In genomic region chr3:52879700-52880099, GRCm38 (mm10) we compare ENCODE assay signal across 15 mouse cellular contexts.
DNase-seq lines count a peak whose midpoint lies in the region; ATAC-seq and TF ChIP-seq lines count a peak whose summit lies in the region.
"Had no signal": no experiment of that assay in that cellular context is flagged by ENCODE, and none has a peak within 500 bp of the region (broad histone marks: within the 10 kb centered on the region; RNA-seq: fewer than 3 reads in every experiment).

No protein-coding gene starts in this region.

- 54% methylated on average over 10 of the region's 10 CpGs for WGBS in forebrain, postnatal 0 days
- WGBS in forebrain, embryonic 15.5 days = 79% methylated on average over 10 of the region's 10 CpGs
- 54% methylated on average over 10 of the region's 10 CpGs for WGBS in thymus, adult 2 months

- no peak for TF ChIP-seq CTCF in forebrain, postnatal 0 days (IDR thresholded peaks at IDR 0.05; ENCODE audit: low read depth)
- no peak for TF ChIP-seq CTCF in cortical plate, adult 2 months (IDR thresholded peaks at IDR 0.05; ENCODE audit: extremely low read depth, insufficient read depth, low read length)
- TF ChIP-seq CTCF in thymus, adult 2 months (IDR thresholded peaks at IDR 0.05; ENCODE audit: borderline replicate concordance, control insufficient read depth, extremely low read depth, insufficient read depth, low read length, poor library complexity) = no peak

- no peaks in the 10 kb centered on the region for H3K4me1 ChIP-seq in forebrain, postnatal 0 days (ENCODE audit: insufficient read depth)
- H3K4me1 ChIP-seq in forebrain, embryonic 15.5 days = no peaks in the 10 kb centered on the region
- no peaks in the 10 kb centered on the region for H3K4me1 ChIP-seq in cortical plate, adult 2 months (ENCODE audit: control insufficient read depth, insufficient read depth, low read length)
- H3K4me1 ChIP-seq in thymus, adult 2 months (replicated peaks; ENCODE audit: control insufficient read depth, insufficient read depth, low read length) = peaks cover 26% of the 10 kb centered on the region
- H3K4me1 ChIP-seq: liver, embryonic 13.5 days; midbrain, embryonic 15.5 days had no signal

- H3K27me3 ChIP-seq in forebrain, postnatal 0 days (ENCODE audit: insufficient read depth, low read length) = no peaks in the 10 kb centered on the region
- no peaks in the 10 kb centered on the region for H3K27me3 ChIP-seq in forebrain, embryonic 15.5 days
- no peaks in the 10 kb centered on the region for H3K27me3 ChIP-seq in thymus, adult 2 months (ENCODE audit: control insufficient read depth, insufficient read depth, low read length)
- H3K27me3 ChIP-seq: CH12.LX; liver, embryonic 13.5 days; midbrain, embryonic 15.5 days had no signal

- no peak overlapping the region for H3K9ac ChIP-seq in forebrain, postnatal 0 days
- no peak overlapping the region for H3K9ac ChIP-seq in forebrain, embryonic 15.5 days (replicated peaks)
- H3K9ac ChIP-seq: liver, embryonic 13.5 days; midbrain, embryonic 15.5 days had no signal

- H3K4me2 ChIP-seq in forebrain, postnatal 0 days (ENCODE audit: low read depth) = peak overlapping the region; percentile 15; the same call in 1 of the 2 replicates
- H3K4me2 ChIP-seq in forebrain, embryonic 15.5 days (replicated peaks) = no peak overlapping the region
- H3K4me2 ChIP-seq: liver, embryonic 13.5 days; midbrain, embryonic 15.5 days had no signal

- H3K9me3 ChIP-seq in forebrain, postnatal 0 days (ENCODE audit: low read length) = no peaks in the 10 kb centered on the region
- no peaks in the 10 kb centered on the region for H3K9me3 ChIP-seq in forebrain, embryonic 15.5 days
- H3K9me3 ChIP-seq: liver, embryonic 13.5 days; midbrain, embryonic 15.5 days had no signal

- TF ChIP-seq POLR2A in cortical plate, adult 2 months (IDR thresholded peaks at IDR 0.05; ENCODE audit: extremely low read depth, insufficient read depth, low read length) = no peak
- TF ChIP-seq POLR2A in thymus, adult 2 months (IDR thresholded peaks at IDR 0.05; ENCODE audit: control insufficient read depth, extremely low read depth, insufficient read depth, low read length, poor library complexity) = no peak

- H3K36me3 ChIP-seq in forebrain, postnatal 0 days (ENCODE audit: insufficient read depth) = no peaks in the 10 kb centered on the region
- H3K36me3 ChIP-seq in forebrain, embryonic 15.5 days = no peaks in the 10 kb centered on the region
- no peaks in the 10 kb centered on the region for H3K36me3 ChIP-seq in thymus, adult 2 months (ENCODE audit: control insufficient read depth, insufficient read depth, low read length)
- H3K36me3 ChIP-seq: liver, embryonic 13.5 days; midbrain, embryonic 15.5 days had no signal

- no peak overlapping the region for H3K27ac ChIP-seq in forebrain, postnatal 0 days (ENCODE audit: low read depth, low read length)
- no peak overlapping the region for H3K27ac ChIP-seq in forebrain, embryonic 15.5 days (replicated peaks)
- no peak overlapping the region for H3K27ac ChIP-seq in cortical plate, adult 2 months (ENCODE audit: insufficient read depth, low read length)
- no peak overlapping the region for H3K27ac ChIP-seq in thymus, adult 2 months (ENCODE audit: control insufficient read depth, insufficient read depth, low read length)
- H3K27ac ChIP-seq: liver, embryonic 13.5 days; midbrain, embryonic 15.5 days had no signal

- peak; percentile 27; the same call in 1 of the 2 replicates for ATAC-seq in forebrain, postnatal 0 days
- no peak for ATAC-seq in forebrain, embryonic 15.5 days (replicated peaks)
- ATAC-seq: midbrain, embryonic 15.5 days had no signal

- peak; percentile 58 for DNase-seq in forebrain, postnatal 0 days
- peak; percentile 5 to 33 for DNase-seq in layer of hippocampus, adult 18-20 months (ENCODE audit: low spot score in 2 of 2)
- no peak for DNase-seq in layer of hippocampus, postnatal 25 days (ENCODE audit: extremely low spot score in 1 of 2, low spot score in 1 of 2)
- DNase-seq in layer of hippocampus, postnatal 36 days = peak; percentile 8 to 14
- no peak for DNase-seq in thymus, adult 2 months
- DNase-seq: adrenal gland, postnatal 10 days; embryo, embryonic 11 days; kidney, adult 8-10 months; kidney, postnatal 36 days; liver, embryonic 13.5 days; right cerebral cortex, postnatal 25 days had no signal

- H3K4me3 ChIP-seq in forebrain, postnatal 0 days (ENCODE audit: low read depth, low read length) = no peak overlapping the region
- no peak overlapping the region for H3K4me3 ChIP-seq in forebrain, embryonic 15.5 days
- H3K4me3 ChIP-seq in cortical plate, adult 2 months (ENCODE audit: insufficient read depth, low read length) = peak overlapping the region; percentile 7; the same call in 1 of the 2 replicates
- H3K4me3 ChIP-seq in thymus, adult 2 months (ENCODE audit: control insufficient read depth, insufficient read depth, low read length) = no peak overlapping the region
- H3K4me3 ChIP-seq: liver, embryonic 13.5 days; midbrain, embryonic 15.5 days had no signal

Comparison
In these comparisons a context has a peak if more than half of its experiments do, and no peak if none do; other contexts are left out.
1. DNase-seq: peak in forebrain, postnatal 0 days (single experiment), layer of hippocampus, adult 18-20 months (2 of 2) and layer of hippocampus, postnatal 36 days (2 of 2); none in layer of hippocampus, postnatal 25 days (0 of 2) and thymus, adult 2 months (single experiment).